Mouse (Mus musculus) spleen, adult 2 months (tissue): ENCODE data around the gene Arfgap1.

Experiments used
- CTCF ChIP-seq: fragments of 200-500 bp; IDR thresholded peaks from 2 replicates; pipeline ENCODE4 v1.5.1; 2011; ENCODE audit warnings: mild to moderate bottlenecking, inconsistent platforms; ENCODE audit not compliant: insufficient read depth, insufficient read length, insufficient replicate concordance; ENCODE audit errors: extremely low read depth
- POLR2A ChIP-seq: fragments of 200-500 bp; IDR thresholded peaks from 2 replicates; pipeline ENCODE4 v1.6.1; 2011; ENCODE audit warnings: low read depth, low read length, inconsistent platforms

GRCm38 (mm10) chr2:180952731-180953171, 14.3 kb upstream of the Arfgap1 start:
- TF ChIP-seq CTCF, result no peak
- no peak for TF ChIP-seq POLR2A
